Mouse (Mus musculus) retina, postnatal 7 days (tissue): ENCODE data around the gene Fpgs.

ENCODE experiments used
- DNase-seq: peaks from one replicate; pipeline ENCODE4 v3.0.0-alpha.2; 2012; ENCODE audit warnings: low read depth, low spot score

Gene Fpgs

DNA sequence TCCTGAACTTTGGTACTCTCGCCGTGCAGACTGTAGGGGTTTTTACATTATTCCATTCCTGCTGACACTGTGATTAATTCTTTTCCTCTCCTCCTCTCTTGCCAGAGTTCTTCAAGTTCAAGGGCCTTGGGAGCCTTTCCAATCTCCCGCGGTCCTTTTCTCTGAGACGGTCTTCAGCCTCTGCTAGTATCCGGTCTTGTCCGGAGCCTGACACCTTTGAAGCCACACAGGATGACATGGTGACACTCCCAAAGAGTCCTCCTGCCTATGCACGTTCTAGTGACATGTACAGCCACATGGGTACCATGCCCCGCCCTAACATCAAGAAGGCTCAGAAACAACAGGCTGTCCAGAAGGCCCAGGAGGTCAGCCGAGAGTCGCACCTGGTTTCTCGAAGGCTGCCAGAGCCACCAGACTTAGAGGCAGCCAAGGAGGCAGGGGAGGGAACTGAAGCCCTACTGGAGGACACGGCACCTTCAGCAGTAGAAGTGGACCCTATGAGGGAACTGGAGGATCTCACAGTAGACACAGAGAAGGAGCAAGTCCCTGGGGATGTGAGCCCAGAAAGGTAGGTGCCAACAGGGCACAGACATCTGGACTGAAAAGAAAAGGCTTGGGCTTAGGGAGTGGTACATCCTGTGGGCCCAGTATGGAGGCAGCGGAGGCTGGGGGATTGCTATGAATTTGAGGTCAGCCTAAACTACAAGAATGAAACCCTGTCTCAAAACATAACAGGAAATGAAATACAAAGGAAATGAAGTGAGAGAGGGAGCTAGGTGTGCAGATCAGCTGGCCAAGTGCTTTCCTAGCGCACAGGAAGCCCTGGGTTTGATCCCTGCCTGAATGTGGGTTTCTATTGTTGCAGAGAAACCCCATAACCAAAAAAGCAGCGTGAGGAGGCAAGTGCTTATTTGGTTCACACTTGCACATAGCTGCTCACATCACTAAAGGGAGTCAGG is 21.2 kb upstream of the Fpgs start:
- DNase-seq, result no peak

GRCm38 (mm10) chr2:32724149-32724548 is 20.2 kb upstream of the Fpgs start:
- DNase-seq, result no peak

DNA sequence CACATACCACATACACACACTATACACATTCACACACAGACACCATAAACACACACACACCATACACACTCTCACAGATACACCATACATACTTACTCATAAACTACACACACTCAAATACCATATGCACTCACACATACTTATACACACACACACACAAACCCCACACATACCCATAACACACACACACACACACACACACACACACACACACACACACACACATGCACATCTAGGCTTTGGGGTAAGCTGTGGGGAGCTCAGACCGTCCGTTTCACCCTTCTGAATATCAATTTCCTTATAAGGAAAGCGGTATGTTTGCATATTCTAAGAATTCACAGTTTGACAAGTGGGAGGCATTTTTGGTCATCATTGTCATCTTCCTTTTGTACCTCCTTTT is 18.6 kb upstream of the Fpgs start:
- DNase-seq, result no peak

DNA sequence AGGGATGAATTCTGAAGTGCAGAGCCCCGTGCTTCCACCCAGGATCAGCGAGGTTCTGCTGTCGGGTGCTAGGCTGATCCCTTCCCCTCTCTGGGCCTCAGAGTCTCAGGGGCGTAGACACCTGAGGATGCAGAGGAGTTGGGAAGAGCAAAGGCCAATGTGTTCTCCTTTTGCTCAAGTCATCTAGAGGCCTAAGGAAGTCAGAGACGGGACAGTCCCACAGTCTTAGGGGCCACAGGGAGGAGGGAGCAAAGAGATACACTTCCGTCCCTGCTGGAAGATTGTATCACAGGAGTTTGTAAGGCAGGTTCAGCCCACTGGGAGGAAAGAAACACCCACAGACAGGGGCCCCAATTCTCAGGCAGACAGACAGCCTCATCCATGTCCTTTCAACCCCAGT is 18.1 kb upstream of the Fpgs start:
- no peak for DNase-seq

DNA sequence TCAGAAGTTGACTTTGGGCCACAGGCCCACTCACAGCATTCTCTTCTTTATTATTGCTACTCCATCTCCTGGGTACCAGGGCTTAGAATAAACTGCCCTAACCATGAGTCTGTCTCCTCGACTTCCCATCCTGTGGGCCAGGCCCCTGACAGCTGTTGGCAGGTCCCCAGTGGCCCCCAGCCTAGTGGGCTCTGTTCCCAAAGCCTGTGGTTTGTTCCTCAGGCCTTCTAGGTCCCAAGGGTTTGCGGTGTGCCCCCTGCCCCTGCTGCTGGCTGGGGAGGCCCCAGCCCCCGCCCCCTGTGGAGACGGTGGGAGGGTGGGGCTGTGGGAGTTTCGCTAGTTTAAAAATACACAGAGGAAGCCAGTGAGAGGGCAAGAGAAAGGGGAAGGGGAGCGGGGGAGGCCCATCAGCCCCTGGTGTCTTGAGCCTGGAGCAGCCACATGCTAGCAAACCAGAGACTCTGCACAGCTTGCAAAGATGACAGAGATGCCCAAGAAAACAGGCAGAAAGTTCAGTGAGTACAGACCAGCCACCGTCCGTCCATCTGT is 16.8 kb upstream of the Fpgs start, which contains the start of gene Sh2d3c:
Gene Sh2d3c, plus strand, starts transcription at position 375 of the 549 bp plus-strand sequence.
- no peak for DNase-seq

- no peak for DNase-seq
Measured at GRCm38 (mm10) chr2:32720053-32720452, 16.1 kb upstream of the Fpgs start.

DNA sequence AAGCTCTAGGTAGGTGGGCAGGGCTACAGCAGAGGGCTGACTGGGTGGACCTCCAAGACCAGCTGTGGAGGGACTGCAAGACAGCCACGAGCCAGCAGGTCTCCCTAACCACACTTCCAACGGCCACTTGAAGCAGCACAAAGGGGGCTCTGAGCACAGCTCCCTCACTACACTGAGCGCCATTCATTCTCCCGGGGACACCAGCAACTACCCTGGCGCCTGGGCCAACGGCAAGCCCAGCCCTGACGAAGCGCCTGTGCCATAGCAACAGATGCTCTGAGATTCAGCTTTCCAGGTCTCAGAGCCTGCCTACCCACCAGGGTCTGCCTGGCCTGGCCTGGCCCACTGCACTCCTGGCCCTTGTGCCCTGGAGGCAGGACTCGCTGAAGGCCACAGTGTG is 14.8 kb upstream of the Fpgs start:
- DNase-seq, result no peak

GRCm38 (mm10) chr2:32714987-32715425 is 11.1 kb upstream of the Fpgs start:
- no peak for DNase-seq

- DNase-seq, result no peak
Measured at GRCm38 (mm10) chr2:32714117-32714986, 10.4 kb upstream of the Fpgs start.

DNA sequence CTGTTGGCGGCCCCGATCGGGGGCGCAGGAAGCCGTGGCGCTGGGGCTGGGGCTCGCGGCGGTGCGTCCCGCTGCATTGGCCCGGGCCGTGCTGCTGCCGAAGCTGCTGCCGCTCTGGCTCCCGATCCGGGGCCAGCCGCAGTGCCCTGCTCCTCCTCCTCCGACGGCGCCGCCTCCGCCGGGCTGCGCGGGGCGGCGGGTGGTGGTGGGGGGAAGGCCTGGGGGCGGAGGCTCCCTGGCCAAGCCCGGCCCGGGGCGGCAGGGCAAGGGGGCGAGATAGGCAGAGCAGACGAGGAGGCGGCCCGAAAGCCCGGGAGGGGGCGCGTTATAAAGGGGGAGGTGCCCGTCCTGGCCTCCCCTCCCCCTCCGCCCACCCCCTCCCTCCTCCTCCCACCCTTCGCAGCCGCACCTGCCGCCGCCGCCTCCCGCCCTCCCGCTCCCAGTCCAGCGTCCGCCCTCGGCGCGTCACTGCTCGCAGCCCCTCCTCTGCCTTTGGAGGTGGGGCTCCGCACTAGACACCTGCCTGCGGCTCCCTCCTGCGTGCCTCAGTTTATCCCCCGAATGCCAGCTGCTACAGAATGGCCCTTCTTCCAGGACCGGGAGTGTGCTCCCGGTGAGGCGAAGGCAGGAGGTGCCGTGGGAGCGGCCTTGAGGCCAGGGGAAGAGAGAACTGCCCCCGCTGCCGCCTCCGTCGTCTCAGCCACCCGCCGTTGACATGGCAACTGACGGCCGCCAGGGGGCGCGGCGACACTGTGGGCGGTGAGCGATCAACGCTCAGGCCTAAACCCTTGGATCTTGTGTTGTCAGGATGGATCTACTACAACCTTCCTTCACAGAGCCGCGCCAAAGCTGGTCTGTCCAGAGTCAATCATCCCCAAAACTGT is 9.2 kb upstream of the Fpgs start, which contains the start of gene Cdk9:
Gene Cdk9, minus strand, starts transcription at position 143 of the 884 bp plus-strand sequence.
- DNase-seq, result peak; percentile 89

DNA sequence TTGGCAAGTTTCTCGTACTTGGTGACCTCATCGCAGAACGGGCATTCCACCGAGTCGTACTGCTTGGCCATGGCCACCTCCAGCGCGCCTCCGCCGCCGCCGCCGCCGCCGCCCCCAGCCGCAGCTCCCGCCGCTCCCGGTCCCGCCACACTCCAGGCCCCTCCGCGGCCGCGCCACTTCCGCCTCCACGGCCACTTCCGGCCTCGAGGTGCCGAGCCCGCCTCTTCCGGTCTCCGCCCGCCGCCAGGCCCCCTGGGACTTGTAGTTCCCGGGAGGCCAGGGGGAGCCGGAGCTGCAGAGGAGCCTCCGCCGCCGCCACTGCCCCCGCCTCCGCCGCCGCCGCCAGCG is 8.6 kb upstream of the Fpgs start:
- peak; percentile 89 for DNase-seq

DNA sequence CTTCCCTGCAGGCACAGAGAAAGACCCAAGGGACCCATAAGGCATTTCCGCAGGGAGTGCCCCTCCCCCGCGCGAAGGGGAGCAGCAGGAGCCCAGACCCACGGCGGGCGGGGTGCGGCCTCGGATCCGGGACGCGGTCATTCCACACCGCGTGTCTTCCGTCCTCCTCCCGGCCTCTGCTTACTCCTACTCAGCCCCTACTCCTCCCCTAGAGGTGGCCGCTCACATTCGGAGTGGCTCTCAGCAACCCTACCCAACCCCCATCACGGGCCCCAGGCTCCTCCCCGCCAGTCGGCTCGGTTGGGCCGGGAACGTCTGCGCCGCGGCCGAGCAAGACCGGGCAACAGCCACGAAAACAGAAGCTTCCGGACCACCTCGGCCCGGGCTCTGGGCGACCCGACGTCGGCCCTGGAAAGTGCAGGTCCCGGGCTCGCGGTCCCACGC is 8.2 kb upstream of the Fpgs start:
- DNase-seq, result no peak

GRCm38 (mm10) chr2:32711301-32712056 is 7.5 kb upstream of the Fpgs start:
- no peak for DNase-seq

DNA sequence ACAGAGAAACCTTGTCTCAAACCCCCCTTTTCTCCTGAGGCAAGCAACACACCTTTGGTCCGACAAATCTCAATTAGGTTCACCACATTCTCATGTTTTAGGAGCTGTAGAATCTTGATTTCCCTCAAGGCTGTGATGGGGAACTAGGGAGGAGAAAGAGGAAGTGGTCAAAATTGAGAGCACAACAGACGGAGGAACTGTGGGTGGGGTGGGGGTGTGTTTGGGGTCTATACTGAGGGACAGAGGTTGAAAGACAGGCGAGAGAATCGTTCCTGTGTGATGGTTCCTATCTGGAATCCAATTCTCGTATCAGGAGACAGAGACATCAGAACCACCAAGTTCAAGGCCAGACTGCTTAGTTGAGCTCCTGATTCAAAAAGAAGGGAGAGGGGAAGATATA is 6.5 kb upstream of the Fpgs start:
- DNase-seq, result no peak

GRCm38 (mm10) chr2:32709521-32710137 is 5.7 kb upstream of the Fpgs start:
- DNase-seq, result no peak

DNA sequence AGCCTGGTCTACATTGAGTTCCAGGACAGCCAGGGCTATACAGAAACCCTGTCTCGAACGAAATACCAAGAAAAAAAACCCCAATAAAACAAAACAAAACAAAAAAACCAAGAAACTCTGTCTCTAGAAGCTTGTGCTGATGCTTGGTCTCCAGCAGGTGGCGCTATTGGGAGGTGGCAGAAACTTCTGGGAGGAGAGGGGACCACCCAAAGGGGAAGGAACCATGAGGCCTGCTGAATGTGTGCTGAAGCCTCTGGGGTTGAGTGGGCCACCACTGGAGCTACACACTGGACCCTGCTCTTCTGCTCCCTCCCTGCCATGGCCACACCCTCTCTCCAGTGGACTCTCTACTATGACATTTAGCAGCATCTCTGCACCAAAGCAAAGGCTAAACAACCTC is 4.7 kb upstream of the Fpgs start:
- DNase-seq, result no peak

- DNase-seq, result no peak
Measured at GRCm38 (mm10) chr2:32706971-32707370, 3.0 kb upstream of the Fpgs start.

DNA sequence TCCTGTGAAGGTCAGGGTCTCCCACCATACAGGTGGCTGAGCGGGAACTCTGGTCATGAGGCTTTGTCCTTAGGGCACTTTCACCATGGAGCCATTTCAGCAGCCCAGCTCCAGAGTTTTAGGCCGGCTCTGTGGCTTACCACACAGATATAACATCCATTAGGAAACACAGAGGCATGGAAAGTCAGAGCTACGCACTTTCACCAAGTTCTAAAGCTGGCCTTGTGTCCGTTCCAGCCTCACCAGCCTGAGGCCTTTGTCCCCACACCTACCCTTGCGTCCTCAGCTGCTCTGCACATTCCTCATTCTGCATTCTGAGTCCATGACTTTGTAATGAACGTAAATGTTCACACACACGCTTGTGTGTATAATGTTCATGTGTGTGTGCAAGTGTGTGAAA is 1.1 kb upstream of the Fpgs start:
- DNase-seq, result no peak

GRCm38 (mm10) chr2:32703046-32703445 is 899 bp downstream of the Fpgs start:
- DNase-seq, result no peak
